Mouse (Mus musculus): ENCODE data around the gene Ptprt. TPM values are rescaled to one million over a fixed set of nuclear protein-coding genes. Genes with fewer than 3 reads are reported as not detected.

Gene Ptprt
- polyA plus RNA-seq, 1 experiment from 2014 or later = 4.0 TPM

DNA sequence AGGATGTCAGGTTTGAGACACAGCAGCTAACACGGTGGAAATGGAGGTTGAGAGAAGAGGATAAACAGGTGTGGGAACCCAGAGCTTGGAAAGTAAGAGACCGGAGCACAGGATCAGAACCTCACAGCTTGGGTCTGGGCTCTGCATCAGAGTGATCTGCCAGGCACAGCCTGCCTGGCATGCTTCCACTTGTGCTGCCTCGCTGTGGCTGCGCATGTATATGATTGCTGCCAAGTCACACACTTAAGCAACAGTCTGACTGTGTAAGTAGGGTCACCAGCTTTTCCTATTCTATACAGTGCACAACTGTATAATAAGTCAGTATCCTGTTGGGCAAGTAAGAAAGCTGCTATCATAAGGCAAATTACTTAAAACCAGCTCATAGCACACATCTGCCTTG, 249.9 kb downstream of the Ptprt start:
- Histone ChIP-seq H3K4me3 (replicated peaks; ENCODE audit: low read depth, low read length) (no peak overlapping the region), H3K9me3 (replicated peaks; ENCODE audit: low read length) (no peaks in the 10 kb centered on the region), H3K27ac (no peak overlapping the region), H3K4me1 (replicated peaks; ENCODE audit: insufficient read depth, low read length) (no peaks in the 10 kb centered on the region), H3K4me2 (ENCODE audit: low read length) (no peak overlapping the region), H3K36me3 (ENCODE audit: insufficient read depth, low read length) (no peaks in the 10 kb centered on the region), H3K27me3 (ENCODE audit: insufficient read depth, low read length) (no peaks in the 10 kb centered on the region), H3K9ac (ENCODE audit: low read depth, low read length) (no peak overlapping the region)
- TF ChIP-seq CTCF (IDR thresholded peaks at IDR 0.05; ENCODE audit: low read depth) = no peak
- ATAC-seq (replicated peaks; ENCODE audit: low FRiP score, low read depth) (no peak), DNase-seq (ENCODE audit: low spot score) (no peak)
- WGBS = 87% methylated on average over 4 of the region's 4 CpGs

- Histone ChIP-seq H3K4me1 (replicated peaks; ENCODE audit: insufficient read depth, low read length) (no peaks in the 10 kb centered on the region), H3K27me3 (ENCODE audit: insufficient read depth, low read length) (no peaks in the 10 kb centered on the region), H3K9me3 (replicated peaks; ENCODE audit: low read length) (no peaks in the 10 kb centered on the region), H3K4me3 (replicated peaks; ENCODE audit: low read depth, low read length) (no peak overlapping the region), H3K4me2 (ENCODE audit: low read length) (no peak overlapping the region), H3K27ac (no peak overlapping the region), H3K36me3 (ENCODE audit: insufficient read depth, low read length) (no peaks in the 10 kb centered on the region), H3K9ac (ENCODE audit: low read depth, low read length) (no peak overlapping the region)
- DNase-seq (ENCODE audit: low spot score) (no peak), ATAC-seq (replicated peaks; ENCODE audit: low FRiP score, low read depth) (no peak)
- 54% methylated on average over 8 of the region's 8 CpGs for WGBS
- TF ChIP-seq CTCF (IDR thresholded peaks at IDR 0.05; ENCODE audit: low read depth) = no peak
These were observed 251.7 kb downstream of the Ptprt start for GRCm38 (mm10) chr2:162409245-162409644.

- H3K27me3 ChIP-seq (ENCODE audit: insufficient read depth, low read length) = no peaks in the 10 kb centered on the region
- ATAC-seq (replicated peaks; ENCODE audit: low FRiP score, low read depth) = no peak
- no peaks in the 10 kb centered on the region for H3K36me3 ChIP-seq (ENCODE audit: insufficient read depth, low read length)
- WGBS = 69% methylated on average over 6 of the region's 6 CpGs
- no peak overlapping the region for H3K4me2 ChIP-seq (ENCODE audit: low read length)
- no peak overlapping the region for H3K9ac ChIP-seq (ENCODE audit: low read depth, low read length)
- TF ChIP-seq CTCF (IDR thresholded peaks at IDR 0.05; ENCODE audit: low read depth) = no peak
- H3K4me1 ChIP-seq (replicated peaks; ENCODE audit: insufficient read depth, low read length) = no peaks in the 10 kb centered on the region
- DNase-seq (ENCODE audit: low spot score) = no peak
- no peak overlapping the region for H3K4me3 ChIP-seq (replicated peaks; ENCODE audit: low read depth, low read length)
- H3K9me3 ChIP-seq (replicated peaks; ENCODE audit: low read length) = no peaks in the 10 kb centered on the region
- H3K27ac ChIP-seq = no peak overlapping the region
These were observed 259.4 kb downstream of the Ptprt start for GRCm38 (mm10) chr2:162401316-162402100.

- Histone ChIP-seq H3K9ac (ENCODE audit: low read depth, low read length) (no peak overlapping the region), H3K4me2 (ENCODE audit: low read length) (no peak overlapping the region), H3K27ac (no peak overlapping the region), H3K4me1 (replicated peaks; ENCODE audit: insufficient read depth, low read length) (no peaks in the 10 kb centered on the region), H3K27me3 (ENCODE audit: insufficient read depth, low read length) (no peaks in the 10 kb centered on the region), H3K9me3 (replicated peaks; ENCODE audit: low read length) (no peaks in the 10 kb centered on the region), H3K36me3 (ENCODE audit: insufficient read depth, low read length) (no peaks in the 10 kb centered on the region), H3K4me3 (replicated peaks; ENCODE audit: low read depth, low read length) (no peak overlapping the region)
- 58% methylated on average over 6 of the region's 6 CpGs for WGBS
- DNase-seq (ENCODE audit: low spot score) (no peak), ATAC-seq (replicated peaks; ENCODE audit: low FRiP score, low read depth) (no peak)
- TF ChIP-seq CTCF (IDR thresholded peaks at IDR 0.05; ENCODE audit: low read depth) = no peak
These were observed 266.3 kb downstream of the Ptprt start for GRCm38 (mm10) chr2:162394601-162395000.

- TF ChIP-seq CTCF (IDR thresholded peaks at IDR 0.05; ENCODE audit: low read depth) = no peak
- Histone ChIP-seq H3K27me3 (ENCODE audit: insufficient read depth, low read length) (no peaks in the 10 kb centered on the region), H3K4me2 (ENCODE audit: low read length) (no peak overlapping the region), H3K27ac (no peak overlapping the region), H3K4me1 (replicated peaks; ENCODE audit: insufficient read depth, low read length) (no peaks in the 10 kb centered on the region), H3K4me3 (replicated peaks; ENCODE audit: low read depth, low read length) (no peak overlapping the region), H3K36me3 (ENCODE audit: insufficient read depth, low read length) (no peaks in the 10 kb centered on the region), H3K9me3 (replicated peaks; ENCODE audit: low read length) (no peaks in the 10 kb centered on the region), H3K9ac (ENCODE audit: low read depth, low read length) (no peak overlapping the region)
- DNase-seq (ENCODE audit: low spot score) = no peak
- ATAC-seq (replicated peaks; ENCODE audit: low FRiP score, low read depth) = no peak
- WGBS = 37% methylated on average over 4 of the region's 4 CpGs
These were observed 269.1 kb downstream of the Ptprt start for GRCm38 (mm10) chr2:162391834-162392233.

DNA sequence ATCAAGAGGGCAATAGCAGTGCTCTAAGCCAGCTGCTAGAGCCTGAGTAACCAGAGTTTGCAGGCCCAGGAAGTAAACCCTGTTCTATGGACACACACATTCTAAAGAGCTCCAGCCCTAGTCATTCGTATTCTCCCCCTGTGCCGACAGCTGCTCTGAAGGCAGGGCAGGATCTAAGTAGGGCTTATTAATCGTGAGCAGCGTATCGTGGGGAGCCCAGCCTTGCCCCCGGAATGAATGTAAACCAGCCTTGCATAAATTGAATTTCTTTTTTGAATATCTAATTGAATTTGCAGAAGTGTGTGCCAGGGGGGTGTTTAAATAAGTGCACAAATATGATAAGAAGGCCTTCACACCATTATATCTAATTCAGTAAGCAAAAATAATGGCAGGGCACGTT, 283.6 kb downstream of the Ptprt start:
- TF ChIP-seq CTCF (IDR thresholded peaks at IDR 0.05; ENCODE audit: low read depth) = no peak
- Histone ChIP-seq H3K36me3 (ENCODE audit: insufficient read depth, low read length) (no peaks in the 10 kb centered on the region), H3K27me3 (ENCODE audit: insufficient read depth, low read length) (no peaks in the 10 kb centered on the region), H3K4me3 (replicated peaks; ENCODE audit: low read depth, low read length) (no peak overlapping the region), H3K9ac (ENCODE audit: low read depth, low read length) (no peak overlapping the region), H3K4me2 (ENCODE audit: low read length) (no peak overlapping the region), H3K27ac (no peak overlapping the region), H3K4me1 (replicated peaks; ENCODE audit: insufficient read depth, low read length) (no peaks in the 10 kb centered on the region), H3K9me3 (replicated peaks; ENCODE audit: low read length) (no peaks in the 10 kb centered on the region)
- no peak for DNase-seq (ENCODE audit: low spot score)
- no peak for ATAC-seq (replicated peaks; ENCODE audit: low FRiP score, low read depth)
- WGBS = 86% methylated on average over 7 of the region's 7 CpGs

- WGBS = 44% methylated on average over 1 of the region's 1 CpGs
- no peak for DNase-seq (ENCODE audit: low spot score)
- Histone ChIP-seq H3K9ac (ENCODE audit: low read depth, low read length) (no peak overlapping the region), H3K36me3 (ENCODE audit: insufficient read depth, low read length) (no peaks in the 10 kb centered on the region), H3K27ac (no peak overlapping the region), H3K4me2 (ENCODE audit: low read length) (no peak overlapping the region), H3K9me3 (replicated peaks; ENCODE audit: low read length) (no peaks in the 10 kb centered on the region), H3K4me3 (replicated peaks; ENCODE audit: low read depth, low read length) (no peak overlapping the region), H3K4me1 (replicated peaks; ENCODE audit: insufficient read depth, low read length) (no peaks in the 10 kb centered on the region), H3K27me3 (ENCODE audit: insufficient read depth, low read length) (no peaks in the 10 kb centered on the region)
- no peak for TF ChIP-seq CTCF (IDR thresholded peaks at IDR 0.05; ENCODE audit: low read depth)
- ATAC-seq (replicated peaks; ENCODE audit: low FRiP score, low read depth) = no peak
These were observed 311.9 kb downstream of the Ptprt start for GRCm38 (mm10) chr2:162349047-162349446.
